Mouse (Mus musculus) small intestine, adult 2 months (tissue): ENCODE results near the gene Osgin1. TPM values are rescaled to one million over a fixed set of nuclear protein-coding genes. Genes with fewer than 3 reads are reported as not detected.

Experiments used
- H3K27ac ChIP-seq: fragments of 200-500 bp; 2 replicates; pipeline ENCODE4 v1.5.1; 2012; ENCODE audit warnings: low read depth, low read length, control low read depth, inconsistent platforms; ENCODE audit not compliant: insufficient read depth
- H3K27me3 ChIP-seq: fragments of 200-500 bp; 2 replicates; pipeline ENCODE4 v1.6.1; 2012; ENCODE audit warnings: mild to moderate bottlenecking, moderate library complexity, low read length, inconsistent platforms; ENCODE audit not compliant: control insufficient read depth, insufficient read depth
- H3K36me3 ChIP-seq: fragments of 200-500 bp; 2 replicates; pipeline ENCODE4 v1.6.1; 2012; ENCODE audit warnings: mild to moderate bottlenecking, low read length, control low read depth, inconsistent platforms; ENCODE audit not compliant: control insufficient read depth, insufficient read depth
- H3K4me1 ChIP-seq: fragments of 200-500 bp; 2 replicates; pipeline ENCODE4 v1.6.1; 2012; ENCODE audit warnings: low read length, inconsistent platforms, mixed read lengths; ENCODE audit not compliant: control insufficient read depth, insufficient read depth, insufficient read length
- H3K4me3 ChIP-seq: fragments of 200-500 bp; 2 replicates; pipeline ENCODE4 v1.5.1; 2012; ENCODE audit warnings: low read depth, mild to moderate bottlenecking, control low read depth, inconsistent platforms, low read length, moderate library complexity
- CTCF ChIP-seq: fragments of 200-500 bp; IDR thresholded peaks from 2 replicates; pipeline ENCODE4 v1.5.1; 2012; ENCODE audit warnings: low read depth, mild to moderate bottlenecking, control low read depth, inconsistent platforms, low read length, moderate library complexity, mixed read lengths; ENCODE audit not compliant: insufficient replicate concordance, insufficient read length; ENCODE audit errors: extremely low read depth
- POLR2A ChIP-seq: fragments of 200-500 bp; IDR thresholded peaks from 2 replicates; pipeline ENCODE4 v1.6.1; 2012; ENCODE audit warnings: low read depth, mild to moderate bottlenecking, control low read depth, inconsistent platforms, low read length, moderate library complexity
- WGBS: fragments of 180-500 bp; shearing (Covaris S2); methylation state at CpG from one replicate; pipeline ENCODE4 v1.1.7; 2018; 5-methylcytosine and 5-hydroxymethylcytosine counted together
- polyA plus RNA-seq: library from polyadenylated mRNA; depleted of rRNA; stranded (reverse); fragments of >200 nt; gene quantifications from 2 replicates; pipeline ENCODE4 v1.2.3, GENCODE M21; 2012

Gene Osgin1
- polyA plus RNA-seq, 1 experiment, result 306 TPM

GRCm38 (mm10) chr8:119428350-119428740 is 5.6 kb upstream of the Osgin1 start:
- Histone ChIP-seq H3K36me3 (no peaks in the 10 kb centered on the region), H3K4me1 (peaks cover 50% of the 10 kb centered on the region), H3K27ac (peak overlapping the region; percentile 17), H3K27me3 (no peaks in the 10 kb centered on the region), H3K4me3 (no peak overlapping the region)
- WGBS, result 63% methylated on average over 7 of the region's 7 CpGs
- TF ChIP-seq CTCF (no peak), POLR2A (no peak)

- Histone ChIP-seq H3K27me3 (no peaks in the 10 kb centered on the region), H3K4me3 (no peak overlapping the region), H3K36me3 (no peaks in the 10 kb centered on the region), H3K27ac (peak overlapping the region; percentile 14; the same call in 1 of the 2 replicates), H3K4me1 (peaks cover 48% of the 10 kb centered on the region)
- TF ChIP-seq POLR2A, result no peak
- TF ChIP-seq CTCF, result no peak
- WGBS, result 65% methylated on average over 5 of the region's 5 CpGs
Observed at GRCm38 (mm10) chr8:119428766-119429327, 5.1 kb upstream of the Osgin1 start.

- Histone ChIP-seq H3K36me3 (no peaks in the 10 kb centered on the region), H3K4me3 (no peak overlapping the region), H3K27me3 (no peaks in the 10 kb centered on the region), H3K4me1 (peaks cover 50% of the 10 kb centered on the region), H3K27ac (no peak overlapping the region)
- no peak for TF ChIP-seq CTCF
- TF ChIP-seq POLR2A, result no peak
- 35% methylated on average over 3 of the region's 3 CpGs for WGBS
Observed at GRCm38 (mm10) chr8:119429552-119429951, 4.4 kb upstream of the Osgin1 start.

- Histone ChIP-seq H3K36me3 (no peaks in the 10 kb centered on the region), H3K27me3 (no peaks in the 10 kb centered on the region), H3K4me1 (peaks cover 51% of the 10 kb centered on the region), H3K27ac (no peak overlapping the region), H3K4me3 (no peak overlapping the region)
- 59% methylated on average over 8 of the region's 8 CpGs for WGBS
- TF ChIP-seq POLR2A (no peak), CTCF (no peak)
Observed at GRCm38 (mm10) chr8:119430250-119430649, 3.7 kb upstream of the Osgin1 start.

- no peaks in the 10 kb centered on the region for H3K27me3 ChIP-seq
- H3K36me3 ChIP-seq, result no peaks in the 10 kb centered on the region
- peaks cover 52% of the 10 kb centered on the region for H3K4me1 ChIP-seq
- no peak for TF ChIP-seq POLR2A
- TF ChIP-seq CTCF, result no peak
- WGBS, result 94% methylated on average over 7 of the region's 7 CpGs
- no peak overlapping the region for H3K27ac ChIP-seq
- no peak overlapping the region for H3K4me3 ChIP-seq
Observed at GRCm38 (mm10) chr8:119430690-119431089, 3.2 kb upstream of the Osgin1 start.

- WGBS, result 68% methylated on average over 3 of the region's 3 CpGs
- no peaks in the 10 kb centered on the region for H3K36me3 ChIP-seq
- TF ChIP-seq CTCF (no peak), POLR2A (no peak)
- H3K27ac ChIP-seq, result no peak overlapping the region
- H3K27me3 ChIP-seq, result no peaks in the 10 kb centered on the region
- H3K4me1 ChIP-seq, result peaks cover 55% of the 10 kb centered on the region
- H3K4me3 ChIP-seq, result no peak overlapping the region
Observed at GRCm38 (mm10) chr8:119432372-119432771, 1.6 kb upstream of the Osgin1 start.

- no peaks in the 10 kb centered on the region for H3K27me3 ChIP-seq
- H3K4me1 ChIP-seq, result peaks cover 46% of the 10 kb centered on the region
- WGBS, result 36% methylated on average over 6 of the region's 6 CpGs
- H3K36me3 ChIP-seq, result no peaks in the 10 kb centered on the region
- peak overlapping the region; percentile 72 for H3K27ac ChIP-seq
- TF ChIP-seq POLR2A (no peak), CTCF (no peak)
- H3K4me3 ChIP-seq, result no peak overlapping the region
Observed at GRCm38 (mm10) chr8:119434569-119434968, 645 bp downstream of the Osgin1 start.

GRCm38 (mm10) chr8:119435527-119435926 is 1.6 kb downstream of the Osgin1 start:
- TF ChIP-seq POLR2A, result no peak
- TF ChIP-seq CTCF, result no peak
- Histone ChIP-seq H3K4me3 (no peak overlapping the region), H3K36me3 (peaks cover 3% of the 10 kb centered on the region; the same call in 1 of the 2 replicates), H3K4me1 (peaks cover 48% of the 10 kb centered on the region), H3K27ac (no peak overlapping the region), H3K27me3 (no peaks in the 10 kb centered on the region)
- WGBS, result 94% methylated on average over 7 of the region's 7 CpGs
